In the genomic region with DNA sequence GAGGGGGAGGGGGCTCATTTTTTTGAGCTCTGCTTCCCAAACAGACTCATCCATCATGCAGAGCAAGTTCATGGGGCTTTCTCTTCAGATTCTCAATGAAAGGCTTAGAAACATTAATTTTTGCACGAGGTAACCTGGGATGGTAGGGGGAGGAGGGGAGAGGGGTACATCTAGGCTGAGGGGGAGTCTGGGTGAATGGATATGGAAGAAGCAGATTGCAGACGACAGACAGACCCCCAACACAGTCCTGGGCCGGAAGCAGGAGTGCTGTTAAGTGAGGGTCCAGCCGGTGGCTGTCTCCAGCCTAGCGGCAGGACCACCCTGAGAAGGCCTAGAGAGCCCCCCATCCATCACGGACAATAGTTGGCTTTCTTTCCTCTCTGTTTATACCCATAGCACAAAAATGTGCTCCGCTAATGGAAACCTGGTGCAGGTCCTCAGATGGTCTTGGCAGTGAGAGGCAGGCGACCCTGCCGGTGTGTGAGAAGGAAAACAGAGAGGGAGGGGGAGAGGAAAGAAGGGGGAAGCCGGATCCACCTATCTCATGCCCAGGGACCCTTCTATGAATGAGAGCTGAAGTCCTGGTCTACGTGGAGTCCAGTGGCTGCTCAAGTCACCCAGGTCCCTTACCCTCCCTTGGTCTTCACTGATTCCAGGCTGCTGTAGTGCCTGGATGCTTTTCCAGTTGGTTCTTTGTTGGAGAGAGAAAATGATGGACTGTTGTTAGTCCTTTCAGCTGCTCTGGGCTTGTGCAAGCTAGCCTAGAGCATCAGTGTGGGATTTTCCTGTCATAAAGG, we compare ENCODE assay signal across 9 mouse cellular contexts.
A peak's percentile ranks its signal among the peaks of the same experiment; 100 is the strongest.
DNase-seq lines count a peak whose midpoint lies in the region; ATAC-seq and TF ChIP-seq lines count a peak whose summit lies in the region.
"Had no signal": no experiment of that assay in that cellular context is flagged by ENCODE, and none has a peak within 500 bp of the region (broad histone marks: within the 10 kb centered on the region; RNA-seq: fewer than 3 reads in every experiment).

No protein-coding gene starts in this region.

- no peak for TF ChIP-seq CTCF in midbrain, postnatal 0 days (IDR thresholded peaks at IDR 0.05)

- WGBS in forebrain, embryonic 11.5 days, result 7% methylated on average over 11 of the region's 11 CpGs
- 6% methylated on average over 11 of the region's 11 CpGs for whole genome bisulfite sequencing in forebrain, embryonic 16.5 days
- WGBS in midbrain, embryonic 11.5 days, result 8% methylated on average over 11 of the region's 11 CpGs
- 30% methylated on average over 11 of the region's 11 CpGs for WGBS in midbrain, postnatal 0 days
- 3% methylated on average over 11 of the region's 11 CpGs for WGBS in limb, embryonic 11.5 days
- 16% methylated on average over 11 of the region's 11 CpGs for WGBS in stomach, embryonic 15.5 days

- peak overlapping the region; percentile 28 for H3K4me2 ChIP-seq in forebrain, embryonic 11.5 days (ENCODE audit: low read depth, low read length, severe bottlenecking)
- H3K4me2 ChIP-seq in forebrain, embryonic 16.5 days (ENCODE audit: low read length), result no peak overlapping the region
- H3K4me2 ChIP-seq in midbrain, embryonic 11.5 days, result peak overlapping the region; percentile 32; the same call in 1 of the 2 replicates
- no peak overlapping the region for H3K4me2 ChIP-seq in midbrain, postnatal 0 days (ENCODE audit: low read depth, low read length, poor library complexity, severe bottlenecking)
- H3K4me2 ChIP-seq in limb, embryonic 11.5 days (ENCODE audit: low read depth, severe bottlenecking), result peak overlapping the region; percentile 42
- H3K4me2 ChIP-seq in stomach, embryonic 15.5 days, result peak overlapping the region; percentile 22

- ATAC-seq in forebrain, embryonic 11.5 days (replicated peaks; ENCODE audit: low FRiP score), result peak; percentile 19; the same call in 1 of the 2 replicates
- no peak for ATAC-seq in forebrain, embryonic 16.5 days
- ATAC-seq in midbrain, embryonic 11.5 days (ENCODE audit: low FRiP score), result 0 out of 2 replicates have a peak, but pooled peaks have one; percentile 16
- no peak for ATAC-seq in midbrain, postnatal 0 days (ENCODE audit: low FRiP score)
- ATAC-seq in limb, embryonic 11.5 days (ENCODE audit: insufficient number of reproducible peaks, low FRiP score, low TSS enrichment, low read depth), result peak; percentile 53
- ATAC-seq in stomach, embryonic 15.5 days (ENCODE audit: insufficient read depth, low FRiP score, low read depth), result no peak

- 0 out of 2 replicates have a peak overlapping the region, but pooled peaks have one; percentile 3 for H3K4me3 ChIP-seq in forebrain, embryonic 11.5 days (ENCODE audit: low read depth, low read length)
- no peak overlapping the region for H3K4me3 ChIP-seq in forebrain, embryonic 16.5 days (replicated peaks; ENCODE audit: low read length)
- H3K4me3 ChIP-seq in midbrain, embryonic 11.5 days (ENCODE audit: low read depth, low read length), result no peak overlapping the region
- no peak overlapping the region for H3K4me3 ChIP-seq in midbrain, postnatal 0 days (ENCODE audit: low read depth, low read length)
- H3K4me3 ChIP-seq in limb, embryonic 11.5 days (ENCODE audit: low read depth, low read length), result peak overlapping the region; percentile 19
- H3K4me3 ChIP-seq in stomach, embryonic 15.5 days (replicated peaks), result no peak overlapping the region

- peak overlapping the region; percentile 60 for H3K27ac ChIP-seq in forebrain, embryonic 11.5 days (ENCODE audit: low read depth, low read length)
- no peak overlapping the region for H3K27ac ChIP-seq in forebrain, embryonic 16.5 days (ENCODE audit: low read length)
- H3K27ac ChIP-seq in midbrain, embryonic 11.5 days (ENCODE audit: low read depth, low read length), result no peak overlapping the region; the same call in 1 of the 2 replicates
- H3K27ac ChIP-seq in midbrain, postnatal 0 days (ENCODE audit: low read depth, low read length), result no peak overlapping the region
- peak overlapping the region; percentile 99 for H3K27ac ChIP-seq in limb, embryonic 11.5 days (replicated peaks; ENCODE audit: low read depth, low read length)
- H3K27ac ChIP-seq in stomach, embryonic 15.5 days, result peak overlapping the region; percentile 76

- H3K27me3 ChIP-seq in forebrain, embryonic 11.5 days (ENCODE audit: control insufficient read depth, insufficient read depth, low read length), result no peaks in the 10 kb centered on the region; the same call in 1 of the 2 replicates
- H3K27me3 ChIP-seq in forebrain, embryonic 16.5 days (replicated peaks; ENCODE audit: control insufficient read depth, insufficient read depth, low read length), result no peaks in the 10 kb centered on the region
- no peaks in the 10 kb centered on the region for H3K27me3 ChIP-seq in midbrain, embryonic 11.5 days (ENCODE audit: control insufficient read depth, insufficient read depth, low read length)
- no peaks in the 10 kb centered on the region for H3K27me3 ChIP-seq in midbrain, postnatal 0 days (ENCODE audit: insufficient read depth, low read length)
- no peaks in the 10 kb centered on the region for H3K27me3 ChIP-seq in limb, embryonic 11.5 days (ENCODE audit: control insufficient read depth, insufficient read depth, low read length)
- H3K27me3 ChIP-seq in stomach, embryonic 15.5 days (replicated peaks), result no peaks in the 10 kb centered on the region

- peaks cover 25% of the 10 kb centered on the region for H3K4me1 ChIP-seq in forebrain, embryonic 11.5 days (replicated peaks; ENCODE audit: control insufficient read depth, insufficient read depth, low read length)
- peaks cover 11% of the 10 kb centered on the region for H3K4me1 ChIP-seq in forebrain, embryonic 16.5 days (replicated peaks; ENCODE audit: control insufficient read depth, insufficient read depth, low read length)
- H3K4me1 ChIP-seq in midbrain, embryonic 11.5 days (ENCODE audit: control insufficient read depth, insufficient read depth, low read length), result peaks cover 25% of the 10 kb centered on the region
- H3K4me1 ChIP-seq in midbrain, postnatal 0 days (ENCODE audit: insufficient read depth, low read length), result peaks cover 2% of the 10 kb centered on the region; the same call in 1 of the 2 replicates
- H3K4me1 ChIP-seq in limb, embryonic 11.5 days (ENCODE audit: control insufficient read depth, insufficient read depth, low read length), result peaks cover 26% of the 10 kb centered on the region
- peaks cover 21% of the 10 kb centered on the region; the same call in 1 of the 2 replicates for H3K4me1 ChIP-seq in stomach, embryonic 15.5 days

- H3K9ac ChIP-seq in forebrain, embryonic 11.5 days (ENCODE audit: low read length), result peak overlapping the region; percentile 9
- H3K9ac ChIP-seq in forebrain, embryonic 16.5 days (replicated peaks; ENCODE audit: low read depth, low read length), result no peak overlapping the region
- H3K9ac ChIP-seq in midbrain, embryonic 11.5 days (ENCODE audit: low read length), result peak overlapping the region; percentile 45; the same call in 1 of the 2 replicates
- no peak overlapping the region for H3K9ac ChIP-seq in midbrain, postnatal 0 days (replicated peaks; ENCODE audit: low read length, poor library complexity, severe bottlenecking)
- H3K9ac ChIP-seq in limb, embryonic 11.5 days (ENCODE audit: low read length), result peak overlapping the region; percentile 44
- H3K9ac ChIP-seq in stomach, embryonic 15.5 days, result no peak overlapping the region

- no peaks in the 10 kb centered on the region for H3K9me3 ChIP-seq in forebrain, embryonic 11.5 days (ENCODE audit: control insufficient read depth, low read length)
- no peaks in the 10 kb centered on the region for H3K9me3 ChIP-seq in forebrain, embryonic 16.5 days (ENCODE audit: control insufficient read depth, low read length)
- H3K9me3 ChIP-seq in midbrain, embryonic 11.5 days (ENCODE audit: control insufficient read depth, low read length), result no peaks in the 10 kb centered on the region
- H3K9me3 ChIP-seq in midbrain, postnatal 0 days (ENCODE audit: low read length), result no peaks in the 10 kb centered on the region
- H3K9me3 ChIP-seq in limb, embryonic 11.5 days (ENCODE audit: control insufficient read depth, low read length), result no peaks in the 10 kb centered on the region
- no peaks in the 10 kb centered on the region for H3K9me3 ChIP-seq in stomach, embryonic 15.5 days

- H3K36me3 ChIP-seq in forebrain, embryonic 11.5 days (ENCODE audit: control insufficient read depth, insufficient read depth, low read length), result no peaks in the 10 kb centered on the region
- no peaks in the 10 kb centered on the region for H3K36me3 ChIP-seq in forebrain, embryonic 16.5 days (ENCODE audit: control insufficient read depth, insufficient read depth)
- H3K36me3 ChIP-seq in midbrain, embryonic 11.5 days (ENCODE audit: control insufficient read depth, insufficient read depth, low read length), result no peaks in the 10 kb centered on the region
- no peaks in the 10 kb centered on the region for H3K36me3 ChIP-seq in midbrain, postnatal 0 days (ENCODE audit: insufficient read depth, low read length)
- no peaks in the 10 kb centered on the region for H3K36me3 ChIP-seq in limb, embryonic 11.5 days (ENCODE audit: control insufficient read depth, insufficient read depth, low read length)
- no peaks in the 10 kb centered on the region for H3K36me3 ChIP-seq in stomach, embryonic 15.5 days

- DNase-seq in forebrain, embryonic 11.5 days (ENCODE audit: low spot score), result peak; percentile 55
- peak; percentile 86 for DNase-seq in midbrain, embryonic 11.5 days (ENCODE audit: low spot score, missing footprints)
- DNase-seq in midbrain, postnatal 0 days (ENCODE audit: low spot score), result no peak
- DNase-seq in limb, embryonic 11.5 days (ENCODE audit: low spot score), result peak; percentile 70
- DNase-seq in left cerebral cortex, adult 8-10 months (ENCODE audit: low spot score in 2 of 2), result no peak
- DNase-seq in ovary, postnatal 36 days (ENCODE audit: low spot score), result no peak
- DNase-seq: lung, adult 18-20 months had no signal

Comparison
In these comparisons a context has a peak if more than half of its experiments do, and no peak if none do; other contexts are left out.
1. ATAC-seq: peak in forebrain, embryonic 11.5 days (single experiment), midbrain, embryonic 11.5 days (single experiment) and limb, embryonic 11.5 days (single experiment); none in forebrain, embryonic 16.5 days (single experiment), midbrain, postnatal 0 days (single experiment) and stomach, embryonic 15.5 days (single experiment).
2. DNase-seq: peak in forebrain, embryonic 11.5 days (single experiment), midbrain, embryonic 11.5 days (single experiment) and limb, embryonic 11.5 days (single experiment); none in midbrain, postnatal 0 days (single experiment), left cerebral cortex, adult 8-10 months (0 of 2) and ovary, postnatal 36 days (single experiment).
3. H3K27ac ChIP-seq: peak in forebrain, embryonic 11.5 days (single experiment), limb, embryonic 11.5 days (single experiment) and stomach, embryonic 15.5 days (single experiment); none in forebrain, embryonic 16.5 days (single experiment), midbrain, embryonic 11.5 days (single experiment) and midbrain, postnatal 0 days (single experiment).
4. H3K4me2 ChIP-seq: peak in forebrain, embryonic 11.5 days (single experiment), midbrain, embryonic 11.5 days (single experiment), limb, embryonic 11.5 days (single experiment) and stomach, embryonic 15.5 days (single experiment); none in forebrain, embryonic 16.5 days (single experiment) and midbrain, postnatal 0 days (single experiment).
5. H3K4me3 ChIP-seq: peak in forebrain, embryonic 11.5 days (single experiment) and limb, embryonic 11.5 days (single experiment); none in forebrain, embryonic 16.5 days (single experiment), midbrain, embryonic 11.5 days (single experiment), midbrain, postnatal 0 days (single experiment) and stomach, embryonic 15.5 days (single experiment).
6. H3K9ac ChIP-seq: peak in forebrain, embryonic 11.5 days (single experiment), midbrain, embryonic 11.5 days (single experiment) and limb, embryonic 11.5 days (single experiment); none in forebrain, embryonic 16.5 days (single experiment), midbrain, postnatal 0 days (single experiment) and stomach, embryonic 15.5 days (single experiment).